Mouse (Mus musculus): ENCODE data around the gene Syne3.

DNA sequence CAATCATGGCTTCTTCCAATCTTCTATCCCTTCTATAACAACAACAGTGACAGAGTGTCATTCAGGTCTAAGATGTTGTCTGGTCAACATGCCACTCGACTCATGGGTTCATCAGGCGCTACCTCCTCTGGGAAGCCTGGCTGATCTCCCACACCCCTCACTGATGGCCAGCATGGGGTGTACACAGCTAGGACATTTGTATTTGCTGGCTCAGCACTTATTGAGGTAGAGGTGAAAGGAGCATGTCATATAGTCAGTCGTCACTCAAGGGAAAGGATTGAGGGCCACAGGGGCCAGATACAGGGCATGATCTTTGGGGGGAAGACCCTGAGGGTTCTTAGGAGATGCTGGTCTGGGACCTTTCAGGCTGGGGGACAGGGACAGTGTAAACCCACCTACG lies 99.9 kb downstream of the Syne3 start:
- TF ChIP-seq CTCF (IDR thresholded peaks at IDR 0.05 in 2 of 3, conservative IDR thresholded peaks at IDR 0.05 in 1 of 3; ENCODE audit: control insufficient read depth in 1 of 3, insufficient read depth in 1 of 3, low read depth in 2 of 3, low read length in 3 of 3, poor library complexity in 1 of 3, severe bottlenecking in 1 of 3) (no peak), MXI1 (IDR thresholded peaks at IDR 0.05; ENCODE audit: low read depth, low read length) (no peak), ZNF384 (IDR thresholded peaks at IDR 0.05; ENCODE audit: low read depth, low read length) (no peak), USF1 (IDR thresholded peaks at IDR 0.05; ENCODE audit: low read depth, low read length) (no peak), POLR2A (IDR thresholded peaks at IDR 0.05; ENCODE audit: control insufficient read depth in 1 of 2, insufficient read depth in 1 of 2, low read depth in 1 of 2, low read length in 2 of 2, poor library complexity in 1 of 2) (no peak), GATA1 (IDR thresholded peaks at IDR 0.05; ENCODE audit: low read depth, low read length) (no peak), MYC (IDR thresholded peaks at IDR 0.05; ENCODE audit: low read depth, low read length) (no peak), KAT2A (conservative IDR thresholded peaks at IDR 0.05; ENCODE audit: low read depth, low read length) (no peak), MAZ (IDR thresholded peaks at IDR 0.05; ENCODE audit: low read depth, low read length) (no peak)
